Mouse (Mus musculus) CH12.LX (cell line): Measurements from ENCODE around the gene Cacnb4.

ENCODE experiments used
- E2F4 ChIP-seq: IDR thresholded peaks from 2 replicates; pipeline ENCODE4 v1.6.1; 2011; ENCODE audit warnings: low read depth, low read length, improper control_type of control experiment; ENCODE audit not compliant: insufficient replicate concordance
- ETS1 ChIP-seq: conservative IDR thresholded peaks from 2 replicates; pipeline ENCODE4 v1.6.1; 2012; ENCODE audit warnings: low read depth, mild to moderate bottlenecking, inconsistent platforms, low read length, improper control_type of control experiment, moderate library complexity
- JUND ChIP-seq: conservative IDR thresholded peaks from 2 replicates; pipeline ENCODE4 v1.6.1; 2011; ENCODE audit warnings: low read depth, low read length, improper control_type of control experiment
- MAFK ChIP-seq: IDR thresholded peaks from 2 replicates; pipeline ENCODE4 v1.6.1; 2011; ENCODE audit warnings: low read length, improper control_type of control experiment; ENCODE audit not compliant: insufficient replicate concordance
- POLR2A ChIP-seq: IDR thresholded peaks from 2 replicates; pipeline ENCODE4 v1.6.1; 2011; ENCODE audit warnings: low read depth, mild to moderate bottlenecking, improper control_type of control experiment, low read length
- SIN3A ChIP-seq: IDR thresholded peaks from 2 replicates; pipeline ENCODE4 v1.6.1; 2012; ENCODE audit warnings: low read length, improper control_type of control experiment, inconsistent platforms

GRCm38 (mm10) chr2:52478501-52478900 is 198.1 kb downstream of the Cacnb4 start:
- no peak for TF ChIP-seq JUND
- no peak for TF ChIP-seq SIN3A
- TF ChIP-seq MAFK = no peak
- TF ChIP-seq E2F4 = no peak
- no peak for TF ChIP-seq POLR2A
- no peak for TF ChIP-seq ETS1
